Mouse (Mus musculus) neural tube, embryonic 12.5 days (tissue): ENCODE measurements around the gene Cd79b. TPM values are rescaled to one million over a fixed set of nuclear protein-coding genes. Genes with fewer than 3 reads are reported as not detected.

Experiments
- ATAC-seq: fragments of 200-750 bp; cut with Nextera tagmentation; 2 replicates; pipeline ENCODE4 v1.8.0; 2017; ENCODE audit warnings: low read depth, mild to moderate bottlenecking, moderate TSS enrichment, moderate library complexity; ENCODE audit not compliant: low FRiP score
- H3K27ac ChIP-seq: fragments of 300-500 bp; sonication (generic); 2 replicates; pipeline ENCODE4 v1.5.1; 2016
- H3K27me3 ChIP-seq: fragments of 300-500 bp; sonication (generic); replicated peaks from 2 replicates; pipeline ENCODE4 v1.6.1; 2016; ENCODE audit warnings: mild to moderate bottlenecking
- H3K36me3 ChIP-seq: fragments of 300-500 bp; sonication (generic); 2 replicates; pipeline ENCODE4 v1.6.1; 2016; ENCODE audit warnings: mild to moderate bottlenecking
- H3K4me1 ChIP-seq: fragments of 300-500 bp; sonication (generic); 2 replicates; pipeline ENCODE4 v1.6.1; 2016
- H3K4me2 ChIP-seq: fragments of 300-500 bp; sonication (generic); replicated peaks from 2 replicates; pipeline ENCODE4 v1.6.1; 2016; ENCODE audit warnings: mild to moderate bottlenecking
- H3K4me3 ChIP-seq: fragments of 300-500 bp; sonication (generic); 2 replicates; pipeline ENCODE4 v1.5.1; 2016
- H3K9ac ChIP-seq: fragments of 300-500 bp; sonication (generic); 2 replicates; pipeline ENCODE4 v1.6.1; 2016; ENCODE audit warnings: mild to moderate bottlenecking
- H3K9me3 ChIP-seq: fragments of 300-500 bp; sonication (generic); 2 replicates; pipeline ENCODE4 v1.6.1; 2016; ENCODE audit warnings: mild to moderate bottlenecking
- WGBS: fragments of 180-500 bp; shearing (Covaris S2); methylation state at CpG from one replicate; pipeline ENCODE4 v1.1.7; 2016; 5-methylcytosine and 5-hydroxymethylcytosine counted together
- polyA plus RNA-seq: library from polyadenylated mRNA; unstranded; fragments of >200 nt; fragmentation: Nextera tagmentation; extraction: Ambion mirVana; gene quantifications from 2 replicates; pipeline ENCODE4 v1.2.1, GENCODE M21; 2016

Gene Cd79b
- polyA plus RNA-seq, 1 experiment from 2014 or later: 1.0 TPM

DNA sequence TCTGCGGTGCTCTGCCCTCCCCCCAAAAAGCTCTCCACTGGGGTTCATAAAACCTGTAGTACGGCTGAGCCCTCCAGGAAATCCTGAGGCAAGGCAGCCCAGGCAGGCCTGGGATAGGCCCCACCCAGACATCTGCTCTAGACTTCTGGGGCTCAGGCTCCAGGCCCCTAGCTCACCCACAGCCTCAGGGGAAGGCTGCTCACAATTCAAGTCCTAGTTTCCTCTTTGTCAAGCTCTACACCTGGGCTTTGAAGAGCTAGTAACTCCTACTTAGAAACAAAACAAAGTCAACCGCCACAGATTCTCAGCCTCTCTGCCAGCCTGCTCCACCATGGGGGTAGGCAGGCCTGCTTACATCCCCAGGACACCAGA is 45.5 kb downstream of the Cd79b start:
- WGBS: 39% methylated on average over 3 of the region's 3 CpGs
- Histone ChIP-seq H3K27me3 (no peaks in the 10 kb centered on the region), H3K4me1 (peaks cover 46% of the 10 kb centered on the region), H3K4me2 (peak overlapping the region; percentile 45), H3K4me3 (no peak overlapping the region), H3K36me3 (peaks cover 33% of the 10 kb centered on the region), H3K27ac (peak overlapping the region; percentile 69), H3K9me3 (no peaks in the 10 kb centered on the region), H3K9ac (peak overlapping the region; percentile 38; the same call in 1 of the 2 replicates)
- no peak for ATAC-seq

DNA sequence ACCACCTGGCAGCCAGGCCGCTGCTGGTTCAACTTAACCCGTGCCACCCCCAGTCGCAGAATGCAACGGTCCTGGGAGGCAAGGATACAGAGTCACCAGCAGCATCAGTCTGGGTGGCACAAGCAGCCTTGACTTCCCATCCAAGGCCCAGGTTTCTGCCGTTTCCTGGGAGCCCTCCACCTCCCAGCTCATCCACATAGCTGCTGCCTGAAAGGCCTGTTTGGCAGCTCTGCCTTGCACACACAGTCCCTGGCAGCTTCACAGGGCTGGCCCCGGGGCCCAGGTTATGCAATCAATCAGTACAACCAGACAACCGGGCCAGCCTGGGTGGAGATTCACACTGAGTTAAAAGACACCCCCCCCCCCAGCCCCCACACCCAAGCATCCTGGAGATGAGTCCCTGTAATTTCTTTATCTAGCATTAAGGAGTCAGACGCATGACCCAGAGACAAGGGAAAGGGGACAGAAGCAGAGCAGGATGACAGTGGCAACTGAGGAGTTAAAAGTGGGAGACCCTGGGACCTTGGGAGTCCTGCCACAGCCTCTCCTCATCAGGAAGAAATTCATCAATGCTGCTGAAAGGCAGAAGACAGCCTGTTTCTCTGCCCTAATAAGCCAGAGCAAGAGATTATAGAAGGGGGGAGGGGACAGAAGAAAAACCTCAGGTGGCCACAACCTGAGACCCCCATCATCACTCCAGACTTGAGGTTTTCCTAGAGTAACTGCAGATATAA is 46.1 kb downstream of the Cd79b start:
- H3K9me3 ChIP-seq: no peaks in the 10 kb centered on the region
- peaks cover 38% of the 10 kb centered on the region for H3K36me3 ChIP-seq
- no peak overlapping the region for H3K4me3 ChIP-seq
- H3K9ac ChIP-seq: peak overlapping the region; percentile 38
- ATAC-seq: no peak
- H3K27ac ChIP-seq: peak overlapping the region; percentile 69
- H3K27me3 ChIP-seq: no peaks in the 10 kb centered on the region
- H3K4me1 ChIP-seq: peaks cover 46% of the 10 kb centered on the region
- 34% methylated on average over 8 of the region's 8 CpGs for WGBS
- peak overlapping the region; percentile 45 for H3K4me2 ChIP-seq

DNA sequence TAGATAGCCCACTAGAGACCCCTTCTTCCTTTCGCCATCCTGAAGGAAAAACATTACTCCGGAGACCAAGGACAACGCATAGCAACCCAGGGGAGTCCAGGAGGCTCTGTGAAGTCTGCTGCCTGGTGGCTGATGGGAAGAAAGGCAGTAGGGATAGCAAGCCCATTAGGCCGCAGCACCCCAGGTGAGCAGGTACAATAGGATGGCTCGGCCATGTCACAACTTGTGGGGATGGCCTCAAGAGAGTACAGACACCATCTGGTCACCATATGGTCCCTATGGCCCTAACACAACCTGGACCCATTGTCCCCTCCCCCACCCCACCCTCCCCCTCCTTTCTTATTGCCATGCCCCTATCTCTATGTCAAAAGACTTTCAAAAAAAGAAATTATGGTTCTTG is 46.7 kb downstream of the Cd79b start:
- Histone ChIP-seq H3K27ac (peak overlapping the region; percentile 69), H3K9ac (0 out of 2 replicates have a peak overlapping the region, but pooled peaks have one; percentile 38), H3K4me3 (no peak overlapping the region), H3K4me1 (peaks cover 43% of the 10 kb centered on the region), H3K27me3 (no peaks in the 10 kb centered on the region), H3K36me3 (peaks cover 45% of the 10 kb centered on the region), H3K9me3 (no peaks in the 10 kb centered on the region), H3K4me2 (peak overlapping the region; percentile 45)
- WGBS: 53% methylated on average over 5 of the region's 5 CpGs
- no peak for ATAC-seq

DNA sequence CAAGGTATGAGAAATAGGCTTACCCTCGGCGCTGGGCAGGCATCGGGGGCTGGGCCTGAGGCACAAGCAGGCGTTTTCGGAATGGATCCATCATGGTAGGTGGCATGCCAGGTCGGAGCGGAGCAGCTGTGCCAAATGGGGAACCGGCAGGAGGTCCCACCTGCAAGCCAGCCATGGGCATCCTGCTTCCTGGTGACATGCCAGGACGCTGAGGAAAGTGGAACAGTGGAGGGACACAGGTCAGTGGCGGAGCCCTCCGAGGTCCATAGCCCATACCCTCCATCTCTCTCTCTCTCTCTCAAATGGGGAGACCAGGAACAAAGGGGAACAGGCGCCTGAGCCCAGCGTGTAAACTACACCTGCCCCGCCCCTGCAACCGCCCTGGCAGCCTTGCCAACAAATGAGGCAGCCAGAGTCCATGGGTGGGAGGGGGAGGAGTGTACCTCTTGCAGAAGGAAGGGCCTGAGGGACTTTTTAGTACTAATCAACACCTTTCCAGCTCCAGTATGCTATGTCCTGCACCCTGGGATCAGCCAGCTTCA is 47.2 kb downstream of the Cd79b start:
- 0 out of 2 replicates have a peak overlapping the region, but pooled peaks have one; percentile 69 for H3K27ac ChIP-seq
- H3K4me1 ChIP-seq: peaks cover 43% of the 10 kb centered on the region
- peak overlapping the region; percentile 45 for H3K4me2 ChIP-seq
- peaks cover 50% of the 10 kb centered on the region for H3K36me3 ChIP-seq
- no peak overlapping the region for H3K4me3 ChIP-seq
- H3K27me3 ChIP-seq: no peaks in the 10 kb centered on the region
- 72% methylated on average over 15 of the region's 15 CpGs for WGBS
- no peak for ATAC-seq
- H3K9me3 ChIP-seq: no peaks in the 10 kb centered on the region
- H3K9ac ChIP-seq: no peak overlapping the region

DNA sequence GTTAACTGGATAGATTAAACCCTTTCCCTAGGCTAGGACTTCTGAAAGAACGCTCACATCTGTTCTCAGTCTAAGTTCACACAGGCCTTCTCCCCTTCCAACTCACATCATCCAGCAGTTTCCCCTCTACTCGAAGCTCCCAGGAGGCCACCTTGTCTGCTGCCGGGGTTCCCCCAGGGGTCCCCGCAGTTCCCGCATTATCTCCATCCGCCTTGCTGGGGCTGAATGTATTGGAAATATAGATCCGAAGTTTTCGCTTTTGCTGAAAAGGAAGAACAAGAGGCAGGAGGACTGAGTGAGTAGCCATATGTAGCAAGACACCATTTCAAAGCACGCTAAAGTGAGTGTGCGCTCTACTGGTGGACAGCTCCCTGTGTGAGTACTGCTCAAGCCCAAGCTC is 48.1 kb downstream of the Cd79b start:
- 93% methylated on average over 10 of the region's 10 CpGs for WGBS
- Histone ChIP-seq H3K36me3 (peaks cover 59% of the 10 kb centered on the region), H3K4me1 (peaks cover 39% of the 10 kb centered on the region), H3K27ac (no peak overlapping the region), H3K9ac (no peak overlapping the region), H3K9me3 (no peaks in the 10 kb centered on the region), H3K27me3 (no peaks in the 10 kb centered on the region), H3K4me3 (no peak overlapping the region), H3K4me2 (no peak overlapping the region)
- no peak for ATAC-seq

DNA sequence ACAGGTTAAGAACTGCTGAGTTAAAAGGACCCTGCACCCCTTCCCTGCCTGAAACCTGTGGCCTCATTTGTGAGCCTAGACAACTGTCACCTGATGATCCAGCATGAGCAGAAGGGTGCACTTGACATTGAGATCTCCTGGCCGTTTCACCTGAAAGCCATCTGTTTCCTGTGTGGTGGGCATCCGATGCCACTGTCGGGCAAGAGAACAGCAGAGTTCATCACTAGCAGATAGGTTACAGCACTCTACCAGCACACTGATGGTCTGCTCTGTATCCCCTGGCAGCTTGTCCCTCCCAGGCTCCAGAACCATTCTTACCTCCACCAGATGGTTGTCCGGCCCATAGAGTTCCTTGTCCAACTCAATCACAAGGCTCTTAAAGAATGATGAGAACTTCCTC is 49.0 kb downstream of the Cd79b start:
- WGBS: 91% methylated on average over 4 of the region's 4 CpGs
- H3K27me3 ChIP-seq: no peaks in the 10 kb centered on the region
- H3K27ac ChIP-seq: no peak overlapping the region
- no peak overlapping the region for H3K4me3 ChIP-seq
- H3K36me3 ChIP-seq: peaks cover 68% of the 10 kb centered on the region
- H3K9me3 ChIP-seq: no peaks in the 10 kb centered on the region
- no peak overlapping the region for H3K4me2 ChIP-seq
- no peak overlapping the region for H3K9ac ChIP-seq
- H3K4me1 ChIP-seq: peaks cover 34% of the 10 kb centered on the region
- no peak for ATAC-seq

DNA sequence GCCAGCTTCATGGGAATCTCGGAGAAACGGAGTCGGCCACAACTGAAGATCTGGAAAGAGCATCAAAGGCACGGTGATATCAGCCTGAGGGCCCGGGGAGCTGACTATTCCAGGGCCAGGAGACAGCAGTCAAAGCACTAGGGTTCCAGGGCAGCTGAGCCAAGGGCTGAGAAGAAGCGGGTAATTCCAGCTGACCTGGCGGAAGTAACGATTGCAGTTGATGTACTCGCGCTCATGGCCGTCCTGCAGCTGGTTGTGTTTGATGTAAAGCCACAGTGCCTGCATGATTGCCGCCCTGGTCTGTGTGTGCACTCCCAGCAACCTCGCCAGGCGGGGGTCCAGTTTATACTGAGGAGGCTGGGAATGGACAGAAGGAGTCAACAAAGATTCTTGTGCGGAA is 49.6 kb downstream of the Cd79b start:
- Histone ChIP-seq H3K27me3 (no peaks in the 10 kb centered on the region), H3K4me2 (no peak overlapping the region), H3K9ac (no peak overlapping the region), H3K4me3 (no peak overlapping the region), H3K36me3 (peaks cover 69% of the 10 kb centered on the region), H3K27ac (no peak overlapping the region), H3K9me3 (no peaks in the 10 kb centered on the region), H3K4me1 (peaks cover 28% of the 10 kb centered on the region)
- 92% methylated on average over 15 of the region's 15 CpGs for WGBS
- no peak for ATAC-seq

DNA sequence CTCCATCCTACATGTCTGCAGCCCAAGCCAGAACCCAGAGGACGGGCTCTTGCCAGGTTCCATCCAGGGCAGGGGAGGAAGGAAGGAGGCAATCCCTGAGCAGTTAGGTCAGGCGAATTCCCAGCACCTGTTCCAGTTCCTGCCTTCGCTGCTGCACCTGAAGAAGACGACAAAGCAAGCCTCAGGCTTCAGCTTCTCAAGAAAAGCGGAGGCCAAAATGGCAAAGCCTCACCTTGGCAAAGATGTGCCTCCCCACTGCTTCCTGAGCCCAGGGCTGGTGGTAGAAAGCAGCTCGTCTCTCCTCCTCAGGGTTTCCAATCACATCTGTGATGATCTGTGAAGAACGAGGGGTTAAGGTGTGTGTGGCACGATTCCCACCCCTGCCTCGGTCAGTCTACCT is 50.6 kb downstream of the Cd79b start:
- H3K27me3 ChIP-seq: no peaks in the 10 kb centered on the region
- H3K4me2 ChIP-seq: no peak overlapping the region
- H3K9ac ChIP-seq: no peak overlapping the region
- no peak overlapping the region for H3K27ac ChIP-seq
- 90% methylated on average over 9 of the region's 9 CpGs for WGBS
- peaks cover 75% of the 10 kb centered on the region for H3K36me3 ChIP-seq
- peaks cover 21% of the 10 kb centered on the region for H3K4me1 ChIP-seq
- no peaks in the 10 kb centered on the region for H3K9me3 ChIP-seq
- ATAC-seq: no peak
- no peak overlapping the region for H3K4me3 ChIP-seq

Other genes starting within 250 kb of the Cd79b start
- gene Taco1, start 248.7 kb downstream of the Cd79b start, polyA plus RNA-seq: 9.3 and 10.3 TPM in 2 replicates
- gene Map3k3, start 230.1 kb downstream of the Cd79b start, polyA plus RNA-seq: 24.4 and 25.3 TPM in 2 replicates
- gene Gm10840, start 153.9 kb downstream of the Cd79b start, polyA plus RNA-seq: not detected in 2 replicates
- 277 and 281 TPM in 2 replicates for gene Limd2, start 153.9 kb downstream of the Cd79b start, polyA plus RNA-seq
- 37.1 and 38.3 TPM in 2 replicates for gene Strada, start 112.6 kb downstream of the Cd79b start, polyA plus RNA-seq
- gene Ccdc47, start 98.4 kb downstream of the Cd79b start, polyA plus RNA-seq: 89.5 and 90.2 TPM in 2 replicates
- 108 and 113 TPM in 2 replicates for gene Ddx42, start 97.8 kb downstream of the Cd79b start, polyA plus RNA-seq
- 52.3 TPM in 2 replicates for gene Ftsj3, start 58.7 kb downstream of the Cd79b start, polyA plus RNA-seq
- 358 and 381 TPM in 2 replicates for gene Psmc5, start 58.6 kb downstream of the Cd79b start, polyA plus RNA-seq
- gene Smarcd2, start 41.8 kb downstream of the Cd79b start, polyA plus RNA-seq: 38.4 and 40.7 TPM in 2 replicates
- 0.10 and 0.19 TPM in 2 replicates for gene Tcam1, start 38.1 kb downstream of the Cd79b start, polyA plus RNA-seq
- gene Gh, start 12.9 kb downstream of the Cd79b start, polyA plus RNA-seq: not detected in 2 replicates
- gene Scn4a, start 38.5 kb upstream of the Cd79b start, polyA plus RNA-seq: 0.03 and 0.13 TPM in 2 replicates
- gene Prr29, start 50.7 kb upstream of the Cd79b start, polyA plus RNA-seq: not detected in 2 replicates
- 15.6 and 16.6 TPM in 2 replicates for gene Icam2, start 73.3 kb upstream of the Cd79b start, polyA plus RNA-seq
- gene Ern1, start 173.1 kb upstream of the Cd79b start, polyA plus RNA-seq: 6.2 and 6.3 TPM in 2 replicates